Mouse (Mus musculus): ENCODE measurements around the gene Ccdc120. TPM values are rescaled to one million over a fixed set of nuclear protein-coding genes. Genes with fewer than 3 reads are reported as not detected.

Gene Ccdc120
- 1.6 TPM for polyA plus RNA-seq (2014; fragmentation: Illumina TruSeq; extraction: RNeasy Lipid Tissue Mini Kit (QIAGEN cat#74804))

GRCm38 (mm10) chrX:7750432-7751116 lies at the start of gene Ccdc120:
Gene Ccdc120 (minus strand): TSS chrX:7750905.

GRCm38 (mm10) chrX:7789542-7790136 lies 38.9 kb upstream of the Ccdc120 start, which contains the start of gene Gripap1:
Gene Gripap1 (plus strand): TSS chrX:7789765.

GRCm38 (mm10) chrX:7762137-7762920 lies 11.6 kb upstream of the Ccdc120 start, which contains the start of gene Tfe3:
Gene Tfe3 (plus strand): TSS chrX:7762560.

GRCm38 (mm10) chrX:7728215-7728921 lies 22.3 kb downstream of the Ccdc120 start, which contains the start of gene Praf2:
Gene Praf2 (plus strand): TSS chrX:7728439.

GRCm38 (mm10) chrX:7721514-7722281 lies 29.0 kb downstream of the Ccdc120 start, which contains the start of gene Gm45208:
Gene Gm45208 (plus strand): TSS chrX:7722245.

GRCm38 (mm10) chrX:7714135-7714899 lies 36.4 kb downstream of the Ccdc120 start, which contains the start of gene Wdr45:
Gene Wdr45 (plus strand): TSS chrX:7714333.

GRCm38 (mm10) chrX:7696954-7697381 lies 53.7 kb downstream of the Ccdc120 start, which contains the start of gene Gpkow:
Gene Gpkow (plus strand): TSS chrX:7697131.

Other genes starting within 250 kb of the Ccdc120 start
- not detected for gene Foxp3, start 177.3 kb downstream of the Ccdc120 start, polyA plus RNA-seq (2014; fragmentation: Illumina TruSeq; extraction: RNeasy Lipid Tissue Mini Kit (QIAGEN cat#74804))
- gene Ppp1r3f, start 176.6 kb downstream of the Ccdc120 start, polyA plus RNA-seq (2014; fragmentation: Illumina TruSeq; extraction: RNeasy Lipid Tissue Mini Kit (QIAGEN cat#74804)): 0.94 TPM
- 1.4 TPM for gene Ccdc22, start 145.4 kb downstream of the Ccdc120 start, polyA plus RNA-seq (2014; fragmentation: Illumina TruSeq; extraction: RNeasy Lipid Tissue Mini Kit (QIAGEN cat#74804))
- gene Cacna1f, start 143.8 kb downstream of the Ccdc120 start, polyA plus RNA-seq (2014; fragmentation: Illumina TruSeq; extraction: RNeasy Lipid Tissue Mini Kit (QIAGEN cat#74804)): not detected
- 1.1 TPM for gene Syp, start 112.4 kb downstream of the Ccdc120 start, polyA plus RNA-seq (2014; fragmentation: Illumina TruSeq; extraction: RNeasy Lipid Tissue Mini Kit (QIAGEN cat#74804))
- 5.1 TPM for gene Prickle3, start 93.6 kb downstream of the Ccdc120 start, polyA plus RNA-seq (2014; fragmentation: Illumina TruSeq; extraction: RNeasy Lipid Tissue Mini Kit (QIAGEN cat#74804))
- gene Plp2, start 79.5 kb downstream of the Ccdc120 start, polyA plus RNA-seq (2014; fragmentation: Illumina TruSeq; extraction: RNeasy Lipid Tissue Mini Kit (QIAGEN cat#74804)): 62.5 TPM
- gene Magix, start 69.7 kb downstream of the Ccdc120 start, polyA plus RNA-seq (2014; fragmentation: Illumina TruSeq; extraction: RNeasy Lipid Tissue Mini Kit (QIAGEN cat#74804)): 0.43 TPM
- 77.7 TPM for gene Gpkow, start 53.8 kb downstream of the Ccdc120 start, polyA plus RNA-seq (2014; fragmentation: Illumina TruSeq; extraction: RNeasy Lipid Tissue Mini Kit (QIAGEN cat#74804))
- gene Wdr45, start 36.6 kb downstream of the Ccdc120 start, polyA plus RNA-seq (2014; fragmentation: Illumina TruSeq; extraction: RNeasy Lipid Tissue Mini Kit (QIAGEN cat#74804)): 4.6 TPM
- gene Gm45208, start 28.7 kb downstream of the Ccdc120 start, polyA plus RNA-seq (2014; fragmentation: Illumina TruSeq; extraction: RNeasy Lipid Tissue Mini Kit (QIAGEN cat#74804)): not detected
- gene Praf2, start 22.5 kb downstream of the Ccdc120 start, polyA plus RNA-seq (2014; fragmentation: Illumina TruSeq; extraction: RNeasy Lipid Tissue Mini Kit (QIAGEN cat#74804)): 17.5 TPM
- gene Tfe3, start 11.7 kb upstream of the Ccdc120 start, polyA plus RNA-seq (2014; fragmentation: Illumina TruSeq; extraction: RNeasy Lipid Tissue Mini Kit (QIAGEN cat#74804)): 9.8 TPM
- 12.8 TPM for gene Gripap1, start 38.9 kb upstream of the Ccdc120 start, polyA plus RNA-seq (2014; fragmentation: Illumina TruSeq; extraction: RNeasy Lipid Tissue Mini Kit (QIAGEN cat#74804))
- 0.74 TPM for gene Kcnd1, start 71.4 kb upstream of the Ccdc120 start, polyA plus RNA-seq (2014; fragmentation: Illumina TruSeq; extraction: RNeasy Lipid Tissue Mini Kit (QIAGEN cat#74804))
- 41.7 TPM for gene Otud5, start 90.5 kb upstream of the Ccdc120 start, polyA plus RNA-seq (2014; fragmentation: Illumina TruSeq; extraction: RNeasy Lipid Tissue Mini Kit (QIAGEN cat#74804))
- gene Pim2, start 127.4 kb upstream of the Ccdc120 start, polyA plus RNA-seq (2014; fragmentation: Illumina TruSeq; extraction: RNeasy Lipid Tissue Mini Kit (QIAGEN cat#74804)): 5.0 TPM
- 3.1 TPM for gene Slc35a2, start 133.1 kb upstream of the Ccdc120 start, polyA plus RNA-seq (2014; fragmentation: Illumina TruSeq; extraction: RNeasy Lipid Tissue Mini Kit (QIAGEN cat#74804))
- gene Pqbp1, start 148.4 kb upstream of the Ccdc120 start, polyA plus RNA-seq (2014; fragmentation: Illumina TruSeq; extraction: RNeasy Lipid Tissue Mini Kit (QIAGEN cat#74804)): 18.8 TPM
- 3.8 TPM for gene Timm17b, start 148.5 kb upstream of the Ccdc120 start, polyA plus RNA-seq (2014; fragmentation: Illumina TruSeq; extraction: RNeasy Lipid Tissue Mini Kit (QIAGEN cat#74804))
- gene Gm10491, start 156.9 kb upstream of the Ccdc120 start, polyA plus RNA-seq (2014; fragmentation: Illumina TruSeq; extraction: RNeasy Lipid Tissue Mini Kit (QIAGEN cat#74804)): not detected
- gene Gm10490, start 158.6 kb upstream of the Ccdc120 start, polyA plus RNA-seq (2014; fragmentation: Illumina TruSeq; extraction: RNeasy Lipid Tissue Mini Kit (QIAGEN cat#74804)): not detected
- gene Pcsk1n, start 168.9 kb upstream of the Ccdc120 start, polyA plus RNA-seq (2014; fragmentation: Illumina TruSeq; extraction: RNeasy Lipid Tissue Mini Kit (QIAGEN cat#74804)): not detected
- gene Eras, start 177.7 kb upstream of the Ccdc120 start, polyA plus RNA-seq (2014; fragmentation: Illumina TruSeq; extraction: RNeasy Lipid Tissue Mini Kit (QIAGEN cat#74804)): not detected
- gene Hdac6, start 197.0 kb upstream of the Ccdc120 start, polyA plus RNA-seq (2014; fragmentation: Illumina TruSeq; extraction: RNeasy Lipid Tissue Mini Kit (QIAGEN cat#74804)): 3.9 TPM
- 2.5 TPM for gene Gata1, start 227.2 kb upstream of the Ccdc120 start, polyA plus RNA-seq (2014; fragmentation: Illumina TruSeq; extraction: RNeasy Lipid Tissue Mini Kit (QIAGEN cat#74804))

Data from ovary, adult 10 weeks (tissue).